Mouse (Mus musculus): ENCODE data around the gene Ostn.

- no peak for TF ChIP-seq POLR2A (IDR thresholded peaks at IDR 0.05; ENCODE audit: insufficient read depth, low read depth, low read length)
- no peak for TF ChIP-seq CTCF (IDR thresholded peaks at IDR 0.05; ENCODE audit: insufficient read depth, low read depth, low read length)
These were observed 88.2 kb downstream of the Ostn start for GRCm38 (mm10) chr16:27395251-27396037.
